Mouse (Mus musculus): ENCODE results near the gene Mfsd2b. TPM values are rescaled to one million over a fixed set of nuclear protein-coding genes. Genes with fewer than 3 reads are reported as not detected.
"Not testable (repeated sequence)": the region's sequence is repeated elsewhere in the genome, so short reads cannot be mapped to it uniquely, and the experiment has no call there.

Mfsd2b gene
- polyA plus RNA-seq, 1 experiment from 2014 or later, result 0.30 TPM

DNA sequence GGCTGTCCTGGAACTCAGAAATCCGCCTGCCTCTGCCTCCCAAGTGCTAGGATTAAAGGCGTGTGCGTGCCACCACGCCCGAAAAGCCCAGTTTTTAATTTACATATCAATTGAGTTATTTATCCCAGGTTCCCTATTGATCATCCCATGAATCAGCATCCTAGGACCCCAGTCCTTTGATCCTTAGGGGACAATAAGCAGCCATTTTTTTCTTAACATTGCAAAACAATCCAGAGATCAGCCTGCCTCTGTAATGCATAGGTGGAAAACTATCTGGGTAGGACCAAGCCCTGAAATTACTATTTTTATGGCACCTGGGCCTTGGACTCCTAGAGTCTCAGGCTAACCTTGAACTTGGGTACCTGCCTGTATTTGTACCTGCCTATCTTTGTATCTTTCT lies 23.9 kb upstream of the Mfsd2b start:
- Histone ChIP-seq H3K4me3 (ENCODE audit: low read depth, low read length) (no peak overlapping the region), H3K27me3 (ENCODE audit: control insufficient read depth, insufficient read depth, low read length) (no peaks in the 10 kb centered on the region), H3K4me1 (replicated peaks; ENCODE audit: control insufficient read depth, insufficient read depth) (no peaks in the 10 kb centered on the region), H3K9ac (ENCODE audit: low read length) (no peak overlapping the region), H3K9me3 (ENCODE audit: control insufficient read depth, low read length) (no peaks in the 10 kb centered on the region), H3K4me2 (replicated peaks; ENCODE audit: low read depth) (no peak overlapping the region), H3K36me3 (ENCODE audit: control insufficient read depth, insufficient read depth, low read length) (no peaks in the 10 kb centered on the region), H3K27ac (replicated peaks) (no peak overlapping the region)
- DNase-seq (ENCODE audit: low spot score), result no peak
- TF ChIP-seq EP300 (optimal IDR thresholded peaks at IDR 0.05) (no peak), CTCF (IDR thresholded peaks at IDR 0.05; ENCODE audit: low read depth) (no peak)
- WGBS, result 94% methylated on average over 5 of the region's 5 CpGs
- no peak for ATAC-seq (ENCODE audit: low FRiP score, low TSS enrichment)

DNA sequence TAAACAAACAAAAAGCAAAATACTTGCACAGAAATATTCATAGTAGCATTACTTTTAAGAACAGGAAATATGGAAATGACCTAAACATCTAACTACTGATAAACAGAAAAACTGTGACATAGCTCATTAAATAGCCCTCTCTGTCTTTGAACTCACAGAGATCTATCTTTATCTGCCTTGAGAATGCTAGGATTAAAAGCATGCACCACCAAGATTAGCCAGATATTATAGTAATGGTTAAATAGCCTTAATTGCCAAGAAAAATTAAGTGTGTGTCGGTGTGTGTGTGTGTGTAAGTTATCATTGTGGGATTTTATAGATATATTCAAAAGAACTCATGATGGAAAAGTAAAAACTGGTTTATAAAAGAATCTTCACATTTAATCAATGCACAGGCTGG lies 15.7 kb upstream of the Mfsd2b start:
- DNase-seq (ENCODE audit: low spot score) (no peak), ATAC-seq (ENCODE audit: low FRiP score, low TSS enrichment) (no peak)
- Histone ChIP-seq H3K4me2 (replicated peaks; ENCODE audit: low read depth) (no peak overlapping the region), H3K27me3 (ENCODE audit: control insufficient read depth, insufficient read depth, low read length) (no peaks in the 10 kb centered on the region), H3K4me3 (ENCODE audit: low read depth, low read length) (no peak overlapping the region), H3K9ac (ENCODE audit: low read length) (no peak overlapping the region), H3K9me3 (ENCODE audit: control insufficient read depth, low read length) (no peaks in the 10 kb centered on the region), H3K27ac (replicated peaks) (no peak overlapping the region), H3K36me3 (ENCODE audit: control insufficient read depth, insufficient read depth, low read length) (no peaks in the 10 kb centered on the region), H3K4me1 (replicated peaks; ENCODE audit: control insufficient read depth, insufficient read depth) (no peaks in the 10 kb centered on the region)
- TF ChIP-seq CTCF (IDR thresholded peaks at IDR 0.05; ENCODE audit: low read depth), result no peak
- TF ChIP-seq EP300 (optimal IDR thresholded peaks at IDR 0.05), result no peak
- WGBS, result 94% methylated on average over 1 of the region's 1 CpGs

DNA sequence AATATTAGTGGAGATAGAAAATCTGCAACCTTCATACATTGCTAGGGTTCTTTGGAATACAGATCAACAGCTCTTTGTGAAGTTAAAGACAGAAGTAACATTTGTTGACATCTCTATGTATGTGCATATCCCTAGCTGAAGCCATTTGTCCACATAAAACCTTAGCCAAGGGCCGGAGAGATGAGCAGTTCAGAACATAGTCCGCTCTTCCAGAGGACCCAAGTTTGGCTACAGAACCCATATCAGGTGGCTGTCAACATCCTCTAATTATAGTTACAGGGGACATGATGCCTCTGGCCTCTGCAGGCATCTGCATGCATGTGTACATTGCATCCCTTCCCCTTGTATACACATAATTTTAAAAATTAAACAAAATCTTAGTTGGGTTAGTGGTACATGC lies 15.1 kb upstream of the Mfsd2b start:
- no peak for ATAC-seq (ENCODE audit: low FRiP score, low TSS enrichment)
- 97% methylated on average over 2 of the region's 2 CpGs for WGBS

DNA sequence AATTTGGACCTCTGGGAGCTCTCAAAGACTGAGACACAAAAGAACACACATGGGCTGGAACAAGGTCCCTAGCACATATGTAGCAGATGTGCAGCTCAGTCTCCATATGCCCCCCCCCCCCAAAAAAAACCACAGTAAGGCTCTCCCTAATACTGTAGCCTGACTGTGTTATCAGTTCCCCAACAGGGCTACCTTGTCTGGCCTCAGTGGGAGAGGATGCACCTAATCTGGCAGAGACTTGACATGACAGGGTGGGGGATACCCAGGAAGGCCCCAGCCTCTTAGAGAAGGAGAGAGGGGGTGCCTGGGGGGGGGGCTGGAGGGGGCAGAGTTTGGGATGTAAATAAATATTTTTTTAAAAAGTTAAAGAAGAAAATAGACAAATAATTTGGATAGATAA lies 14.6 kb upstream of the Mfsd2b start:
- DNase-seq (ENCODE audit: low spot score) (no peak), ATAC-seq (ENCODE audit: low FRiP score, low TSS enrichment) (no peak)
- Histone ChIP-seq H3K27ac (replicated peaks) (no peak overlapping the region), H3K4me2 (replicated peaks; ENCODE audit: low read depth) (no peak overlapping the region), H3K4me1 (replicated peaks; ENCODE audit: control insufficient read depth, insufficient read depth) (no peaks in the 10 kb centered on the region), H3K27me3 (ENCODE audit: control insufficient read depth, insufficient read depth, low read length) (no peaks in the 10 kb centered on the region), H3K4me3 (ENCODE audit: low read depth, low read length) (no peak overlapping the region), H3K9me3 (ENCODE audit: control insufficient read depth, low read length) (no peaks in the 10 kb centered on the region), H3K9ac (ENCODE audit: low read length) (no peak overlapping the region), H3K36me3 (ENCODE audit: control insufficient read depth, insufficient read depth, low read length) (no peaks in the 10 kb centered on the region)
- TF ChIP-seq CTCF (IDR thresholded peaks at IDR 0.05; ENCODE audit: low read depth) (no peak), EP300 (optimal IDR thresholded peaks at IDR 0.05) (no peak)

More for the DNA sequence above, 15.1 kb upstream of the Mfsd2b start:
- Histone ChIP-seq H3K4me1 (replicated peaks; ENCODE audit: control insufficient read depth, insufficient read depth) (no peaks in the 10 kb centered on the region), H3K4me2 (replicated peaks; ENCODE audit: low read depth) (no peak overlapping the region), H3K36me3 (ENCODE audit: control insufficient read depth, insufficient read depth, low read length) (no peaks in the 10 kb centered on the region), H3K9me3 (ENCODE audit: control insufficient read depth, low read length) (no peaks in the 10 kb centered on the region), H3K27me3 (ENCODE audit: control insufficient read depth, insufficient read depth, low read length) (no peaks in the 10 kb centered on the region), H3K4me3 (ENCODE audit: low read depth, low read length) (no peak overlapping the region), H3K9ac (ENCODE audit: low read length) (no peak overlapping the region), H3K27ac (replicated peaks) (no peak overlapping the region)
- no peak for TF ChIP-seq EP300 (optimal IDR thresholded peaks at IDR 0.05)
- no peak for TF ChIP-seq CTCF (IDR thresholded peaks at IDR 0.05; ENCODE audit: low read depth)
- no peak for DNase-seq (ENCODE audit: low spot score)

DNA sequence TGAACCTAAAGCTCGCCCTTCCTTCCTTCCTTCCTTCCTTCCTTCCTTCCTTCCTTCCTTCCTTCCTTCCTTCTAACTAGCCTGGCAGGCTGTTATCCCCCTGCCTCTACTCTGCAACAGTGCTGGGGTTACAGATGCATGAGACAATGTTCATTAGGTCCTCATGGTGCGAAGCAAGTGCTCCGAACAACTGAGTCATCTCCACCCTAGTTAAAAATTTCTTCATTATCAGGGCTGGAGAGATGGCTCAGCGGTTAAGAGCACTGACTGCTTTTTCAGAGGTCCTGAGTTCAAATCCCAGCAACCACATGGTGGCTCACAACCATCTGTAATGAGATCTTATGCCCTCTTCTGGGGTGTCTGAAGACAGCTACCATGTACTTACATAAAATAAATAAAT lies 12.4 kb upstream of the Mfsd2b start:
- not testable (repeated sequence) for H3K9me3 ChIP-seq (ENCODE audit: control insufficient read depth, low read length); H3K27ac ChIP-seq (replicated peaks); H3K27me3 ChIP-seq (ENCODE audit: control insufficient read depth, insufficient read depth, low read length); DNase-seq (ENCODE audit: low spot score); ATAC-seq (ENCODE audit: low FRiP score, low TSS enrichment); H3K4me3 ChIP-seq (ENCODE audit: low read depth, low read length); H3K4me2 ChIP-seq (replicated peaks; ENCODE audit: low read depth); H3K4me1 ChIP-seq (replicated peaks; ENCODE audit: control insufficient read depth, insufficient read depth); H3K9ac ChIP-seq (ENCODE audit: low read length); H3K36me3 ChIP-seq (ENCODE audit: control insufficient read depth, insufficient read depth, low read length)
- 100% methylated on average over 4 of the region's 4 CpGs for WGBS

DNA sequence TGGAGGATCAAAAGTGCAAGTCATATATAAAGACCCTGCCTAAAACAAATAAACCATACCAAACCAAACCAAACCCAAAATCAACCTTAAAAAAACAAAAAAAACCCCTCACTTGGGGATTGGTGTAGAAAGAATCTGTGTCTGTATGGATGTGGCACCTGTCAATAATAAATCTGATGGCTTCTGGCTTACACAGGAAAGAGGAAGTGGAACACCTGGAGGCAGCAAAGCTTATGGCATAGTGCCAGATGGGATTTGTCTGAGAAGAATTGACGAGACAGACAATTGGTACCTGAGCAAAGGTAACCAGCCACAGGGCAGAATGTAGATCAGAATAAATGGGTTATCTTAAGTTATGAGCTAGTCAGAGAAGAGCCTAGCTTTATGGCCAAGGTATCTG lies 10.9 kb upstream of the Mfsd2b start:
- DNase-seq (ENCODE audit: low spot score), result no peak
- no peak overlapping the region for H3K27ac ChIP-seq (replicated peaks)
- no peak overlapping the region for H3K4me2 ChIP-seq (replicated peaks; ENCODE audit: low read depth)
- no peaks in the 10 kb centered on the region for H3K4me1 ChIP-seq (replicated peaks; ENCODE audit: control insufficient read depth, insufficient read depth)
- no peak overlapping the region for H3K4me3 ChIP-seq (ENCODE audit: low read depth, low read length)
- 24% methylated on average over 1 of the region's 1 CpGs for WGBS
- H3K9ac ChIP-seq (ENCODE audit: low read length), result no peak overlapping the region
- ATAC-seq (ENCODE audit: low FRiP score, low TSS enrichment), result no peak
- H3K36me3 ChIP-seq (ENCODE audit: control insufficient read depth, insufficient read depth, low read length), result no peaks in the 10 kb centered on the region
- H3K9me3 ChIP-seq (ENCODE audit: control insufficient read depth, low read length), result no peaks in the 10 kb centered on the region
- TF ChIP-seq EP300 (optimal IDR thresholded peaks at IDR 0.05) (no peak), CTCF (IDR thresholded peaks at IDR 0.05; ENCODE audit: low read depth) (no peak)
- no peaks in the 10 kb centered on the region for H3K27me3 ChIP-seq (ENCODE audit: control insufficient read depth, insufficient read depth, low read length)
